Mouse (Mus musculus): ENCODE data around the gene Gm7257.
A peak's percentile ranks its signal among the peaks of the same experiment; 100 is the strongest.

Gene Gm7257

GRCm38 (mm10) chr9:36431584-36431983 is at the start of gene Gm7257:
Gene Gm7257 (plus strand): TSS chr9:36431884.
- DNase-seq (ENCODE audit: low spot score): no peak

GRCm38 (mm10) chr9:36402991-36403390 is 28.7 kb upstream of the Gm7257 start:
- DNase-seq (ENCODE audit: low spot score): no peak

GRCm38 (mm10) chr9:36435051-36435764 is 3.5 kb downstream of the Gm7257 start:
- peak; percentile 36 for DNase-seq (ENCODE audit: low spot score)

DNA sequence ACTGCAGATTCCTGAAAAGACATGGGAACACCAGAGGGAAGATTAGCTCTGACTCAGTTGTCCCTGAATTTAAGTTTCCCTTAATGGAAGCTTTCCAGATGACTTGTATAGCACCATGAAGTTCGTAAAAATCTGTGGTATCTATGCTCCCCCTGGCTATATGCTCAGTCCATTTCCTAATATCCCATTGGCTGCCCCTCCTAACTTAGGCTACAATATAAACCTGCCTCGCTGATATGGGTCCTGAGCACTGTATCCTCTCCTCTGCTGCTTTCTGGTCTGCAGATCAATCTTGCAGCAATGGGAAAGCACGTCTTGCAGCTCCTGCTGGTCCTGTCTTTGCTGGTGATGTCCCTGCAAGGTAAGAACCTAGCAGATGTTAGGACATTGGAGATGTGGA is 43.7 kb downstream of the Gm7257 start, which contains the start of gene Gm9513:
Gm9513 (plus strand) TSS at position 301 of the 400 bp plus-strand sequence.
- DNase-seq (ENCODE audit: low spot score): no peak
